Mouse (Mus musculus): ENCODE results near the gene Fam189a2.

Gene Fam189a2

GRCm38 (mm10) chr19:23924791-23925190, 106.0 kb downstream of the Fam189a2 start:
- DNase-seq: no peak

- no peak for DNase-seq
Measured at GRCm38 (mm10) chr19:23924057-23924456, 106.8 kb downstream of the Fam189a2 start.

Data from lung, postnatal 4 days (tissue).